Mouse (Mus musculus) monocyte, adult 59 days (primary cell): ENCODE results near the gene Gsdma3. TPM values are rescaled to one million over a fixed set of nuclear protein-coding genes. Genes with fewer than 3 reads are reported as not detected.

ENCODE experiments used
- total RNA-seq, 2 experiments: library from RNA; stranded (reverse); gene quantifications; one replicate each; pipeline ENCODE4 v1.2.4; 2023

Gene Gsdma3
- not detected for total RNA-seq

GRCm38 (mm10) chr11:98625611-98626410 lies at the start of gene Gsdma3, which contains the start of gene Gm12355:
Gene Gsdma3 (plus strand): TSS chr11:98626360.
Gene Gm12355 (minus strand): TSS chr11:98625661.

GRCm38 (mm10) chr11:98586892-98587563 lies 39.1 kb upstream of the Gsdma3 start, which contains the start of gene Ormdl3:
Gene Ormdl3 (minus strand): TSS chr11:98587368.

DNA sequence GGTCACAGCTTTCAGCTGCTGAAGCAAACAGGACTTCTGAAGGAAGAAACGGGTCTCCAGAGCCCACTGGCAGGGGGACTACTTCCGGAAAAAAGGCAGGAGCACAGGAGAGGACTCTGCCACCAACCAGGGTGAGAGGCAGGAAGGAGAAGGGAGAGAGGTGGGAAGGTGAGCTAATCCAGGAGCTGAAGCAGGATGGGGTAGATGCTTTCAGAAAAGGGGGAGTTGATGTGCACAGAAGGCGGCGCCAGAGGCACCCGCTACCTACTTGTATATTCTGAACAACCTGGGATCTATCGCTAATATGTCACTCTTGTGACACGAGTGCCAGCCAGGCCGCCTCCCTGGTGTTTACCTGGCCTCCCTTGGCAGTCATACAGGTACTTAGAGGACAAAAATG lies 28.2 kb upstream of the Gsdma3 start, which contains the start of gene Lrrc3c:
Gene Lrrc3c (plus strand): TSS at position 301 of the 400 bp plus-strand sequence.

DNA sequence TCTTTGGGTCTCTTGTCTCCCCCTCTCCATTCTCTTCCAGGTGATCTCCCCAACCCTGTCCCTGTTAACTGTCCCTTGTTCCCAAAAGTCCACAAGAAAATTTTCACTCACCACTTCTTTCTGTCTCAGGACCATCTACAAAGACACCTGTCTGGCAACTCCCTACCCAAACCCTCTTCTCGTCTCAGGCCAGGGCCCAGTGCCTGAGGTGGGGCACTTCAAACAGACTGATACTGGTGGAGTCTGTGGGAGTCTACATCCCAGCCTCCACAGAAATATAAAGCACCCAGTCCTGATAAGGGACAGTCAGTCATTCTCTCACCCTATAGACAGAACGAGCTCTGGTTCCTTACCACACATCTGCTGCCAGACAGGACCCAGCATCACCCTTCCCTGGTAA lies 20.3 kb downstream of the Gsdma3 start, which contains the start of gene Gsdma2:
Gene Gsdma2 (plus strand): TSS at position 301 of the 400 bp plus-strand sequence.

DNA sequence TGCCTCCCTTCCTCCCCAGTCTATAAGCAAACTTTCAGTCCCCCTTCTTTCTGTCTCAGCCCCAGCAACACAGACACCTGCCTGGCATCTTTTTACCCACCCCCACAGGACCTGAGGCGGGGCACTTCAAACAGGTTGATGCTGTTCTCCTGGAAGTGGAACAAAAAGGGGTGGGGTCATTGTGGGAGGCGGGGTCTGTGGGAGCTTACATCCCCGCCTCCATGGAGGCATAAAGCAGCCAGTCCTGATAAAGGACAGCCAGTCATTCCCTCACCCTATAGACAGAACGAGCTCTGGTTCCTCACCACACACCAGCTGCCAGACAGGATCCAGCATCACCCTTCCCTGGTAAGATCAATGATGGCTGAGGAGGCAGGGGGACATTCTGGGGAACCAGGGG lies 37.9 kb downstream of the Gsdma3 start, which contains the start of gene Gsdma:
Gene Gsdma (plus strand): TSS at position 261 of the 400 bp plus-strand sequence.

GRCm38 (mm10) chr11:98681786-98682745 lies 55.9 kb downstream of the Gsdma3 start, which contains the start of gene Psmd3:
Gene Psmd3 (plus strand): TSS chr11:98682554.

Other genes starting within 250 kb of the Gsdma3 start
- not detected for gene Tcap, start 242.5 kb upstream of the Gsdma3 start, total RNA-seq
- gene Pnmt, start 239.9 kb upstream of the Gsdma3 start, total RNA-seq, result not detected
- gene Pgap3, start 225.9 kb upstream of the Gsdma3 start, total RNA-seq, result 1 to 10 TPM; 4.0 to 4.1 TPM
- 1 to 10 TPM; 3.2 to 4.6 TPM for gene Erbb2, start 213.9 kb upstream of the Gsdma3 start, total RNA-seq
- gene Mien1, start 187.4 kb upstream of the Gsdma3 start, total RNA-seq, result 10 to 100 TPM; 55.1 to 60.0 TPM
- gene Grb7, start 180.0 kb upstream of the Gsdma3 start, total RNA-seq, result not detected
- gene Ikzf3, start 80.3 kb upstream of the Gsdma3 start, total RNA-seq, result 10 to 100 TPM; 19.1 to 27.8 TPM
- 1 to 10 TPM in 1 of 2 experiments, not detected in 1; 3.4 TPM for gene Zpbp2, start 75.3 kb upstream of the Gsdma3 start, total RNA-seq
- gene Ormdl3, start 39.0 kb upstream of the Gsdma3 start, total RNA-seq, result 10 to 100 TPM; 10.9 to 11.8 TPM
- not detected for gene Lrrc3c, start 28.1 kb upstream of the Gsdma3 start, total RNA-seq
- 10 to 100 TPM; 15.7 to 17.2 TPM for gene Gm12355, start 699 bp upstream of the Gsdma3 start, total RNA-seq
- not detected for gene Gsdma2, start 20.4 kb downstream of the Gsdma3 start, total RNA-seq
- under 1 TPM in 1 of 2 experiments, not detected in 1; 0.24 TPM for gene Gsdma, start 38.0 kb downstream of the Gsdma3 start, total RNA-seq
- gene Psmd3, start 56.2 kb downstream of the Gsdma3 start, total RNA-seq, result 10 to 100 TPM; 55.3 to 60.4 TPM
- not detected for gene Csf3, start 74.9 kb downstream of the Gsdma3 start, total RNA-seq
- 10 to 100 TPM; 42.8 to 50.5 TPM for gene Med24, start 103.1 kb downstream of the Gsdma3 start, total RNA-seq
- 10 to 100 TPM; 17.9 to 20.1 TPM for gene Thra, start 114.3 kb downstream of the Gsdma3 start, total RNA-seq
- gene Nr1d1, start 149.0 kb downstream of the Gsdma3 start, total RNA-seq, result 10 to 100 TPM; 21.6 to 27.8 TPM
- 100 to 1,000 TPM; 121 to 126 TPM for gene Msl1, start 169.2 kb downstream of the Gsdma3 start, total RNA-seq
- gene Casc3, start 178.5 kb downstream of the Gsdma3 start, total RNA-seq, result 10 to 100 TPM; 78.5 to 94.7 TPM
- under 1 TPM; 0.33 to 0.50 TPM for gene Rapgefl1, start 210.4 kb downstream of the Gsdma3 start, total RNA-seq
- 10 to 100 TPM; 31.9 to 44.6 TPM for gene Wipf2, start 237.3 kb downstream of the Gsdma3 start, total RNA-seq